Mouse (Mus musculus): ENCODE data around the gene Prr36. TPM values are rescaled to one million over a fixed set of nuclear protein-coding genes. Genes with fewer than 3 reads are reported as not detected.

Gene Prr36
- polyA plus RNA-seq, 1 experiment from 2014 or later: 0.86 TPM

DNA sequence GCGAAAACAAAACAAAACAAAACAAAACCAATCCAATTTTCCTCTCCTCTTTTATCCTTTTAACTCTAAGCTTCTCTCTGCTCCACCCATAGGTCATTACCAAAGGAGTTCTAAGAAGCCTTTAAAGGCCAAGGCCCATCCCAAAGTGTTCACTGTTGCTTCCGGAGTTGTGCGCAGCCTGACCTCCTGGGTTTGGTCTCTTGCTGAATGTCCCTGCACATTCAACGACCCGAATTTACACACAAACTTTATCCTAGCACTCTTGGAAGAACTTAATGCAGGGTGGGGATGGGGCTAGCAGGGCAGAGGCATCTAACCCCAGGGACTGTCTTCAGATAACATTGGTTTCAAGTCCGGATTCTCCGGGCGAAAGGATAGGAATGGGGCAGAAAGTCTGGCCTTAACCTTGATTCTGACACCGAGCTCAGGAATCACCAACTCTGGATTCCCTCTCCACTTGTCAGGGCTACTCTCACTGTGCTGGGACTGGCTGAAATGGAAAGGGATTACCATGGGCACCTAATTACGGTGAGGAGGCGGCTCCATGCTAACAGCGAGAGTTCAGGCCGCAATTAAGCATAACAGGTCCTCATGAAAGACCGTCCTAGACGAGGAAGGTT, 20.7 kb upstream of the Prr36 start:
- ATAC-seq (ENCODE audit: insufficient number of reproducible peaks, low FRiP score, low TSS enrichment, low read depth): 0 out of 2 replicates have a peak, but pooled peaks have one; percentile 0
- Histone ChIP-seq H3K4me2 (peak overlapping the region; percentile 64), H3K9me3 (no peaks in the 10 kb centered on the region), H3K36me3 (peaks cover 15% of the 10 kb centered on the region), H3K4me1 (peaks cover 27% of the 10 kb centered on the region), H3K4me3 (peak overlapping the region; percentile 78), H3K9ac (peak overlapping the region; percentile 67), H3K27me3 (no peaks in the 10 kb centered on the region), H3K27ac (peak overlapping the region; percentile 96)
- 21% methylated on average over 15 of the region's 15 CpGs for WGBS

DNA sequence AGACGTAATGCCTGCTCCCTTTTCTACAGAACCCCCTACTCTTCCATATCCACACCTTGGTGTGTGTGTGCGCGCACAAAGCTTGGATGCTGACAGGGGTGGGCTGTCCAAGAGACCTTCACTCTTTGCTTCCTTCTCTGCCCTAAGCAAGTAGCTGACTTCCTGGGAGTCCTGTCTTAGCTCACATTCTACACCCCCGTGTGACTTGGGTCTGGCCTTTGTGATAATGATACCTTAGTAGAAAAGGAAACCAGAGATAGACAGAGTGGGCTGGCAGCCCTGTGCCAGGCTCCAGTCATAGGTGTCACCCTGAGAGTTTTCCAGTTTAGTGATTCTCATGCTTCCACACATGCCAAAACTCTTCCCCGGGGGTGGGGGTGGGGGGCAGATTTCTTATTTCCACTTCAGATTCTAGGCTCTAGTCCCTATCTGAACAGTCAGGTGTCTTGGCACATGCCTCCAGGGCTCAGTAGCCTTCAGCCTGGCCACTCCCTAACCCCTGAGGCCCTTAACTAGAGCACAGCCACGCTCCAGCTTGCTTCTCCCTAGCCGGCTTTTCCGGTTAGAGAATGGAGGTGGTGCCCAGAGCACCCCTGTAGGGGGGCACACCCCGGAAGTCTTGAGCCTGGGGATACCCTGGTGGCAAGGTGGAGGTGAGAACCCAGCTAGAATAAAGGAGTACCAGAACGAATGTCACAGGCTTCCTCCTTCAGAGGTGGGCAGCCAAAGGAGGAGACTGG, 13.5 kb upstream of the Prr36 start:
- no peak for ATAC-seq (ENCODE audit: insufficient number of reproducible peaks, low FRiP score, low TSS enrichment, low read depth)

DNA sequence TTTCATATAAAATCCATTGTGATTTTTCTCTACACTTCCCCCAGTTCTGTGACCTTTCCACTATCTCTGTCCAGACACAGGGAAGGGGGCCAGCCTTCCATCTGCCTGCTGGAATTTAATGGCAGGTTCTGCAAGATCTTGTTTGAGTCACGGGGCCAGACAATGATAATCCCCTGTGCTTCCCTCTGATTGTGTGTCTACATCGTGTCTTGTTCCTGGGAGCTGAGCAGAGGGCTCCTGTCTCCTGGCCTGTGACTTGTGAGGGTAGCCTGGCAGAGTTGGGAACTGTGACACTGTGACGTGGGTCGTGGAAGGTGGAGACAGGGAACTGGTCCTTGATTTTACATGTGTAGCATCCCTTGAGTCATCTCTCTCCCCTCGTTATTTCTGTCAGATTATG, 12.5 kb upstream of the Prr36 start:
- Histone ChIP-seq H3K27me3 (peaks cover 26% of the 10 kb centered on the region), H3K4me1 (peaks cover 10% of the 10 kb centered on the region), H3K9ac (no peak overlapping the region), H3K9me3 (no peaks in the 10 kb centered on the region), H3K4me2 (no peak overlapping the region), H3K36me3 (no peaks in the 10 kb centered on the region), H3K4me3 (no peak overlapping the region), H3K27ac (no peak overlapping the region)
- 63% methylated on average over 5 of the region's 5 CpGs for WGBS
- no peak for ATAC-seq (ENCODE audit: insufficient number of reproducible peaks, low FRiP score, low TSS enrichment, low read depth)

More for the DNA sequence above, 13.5 kb upstream of the Prr36 start:
- H3K9me3 ChIP-seq: no peaks in the 10 kb centered on the region
- H3K4me1 ChIP-seq: peaks cover 10% of the 10 kb centered on the region
- no peak overlapping the region for H3K27ac ChIP-seq
- H3K36me3 ChIP-seq: no peaks in the 10 kb centered on the region
- H3K27me3 ChIP-seq: peaks cover 24% of the 10 kb centered on the region
- no peak overlapping the region for H3K4me3 ChIP-seq
- H3K9ac ChIP-seq: no peak overlapping the region
- WGBS: 43% methylated on average over 10 of the region's 10 CpGs
- H3K4me2 ChIP-seq: no peak overlapping the region

GRCm38 (mm10) chr8:4227919-4228318, 10.7 kb upstream of the Prr36 start:
- peaks cover 10% of the 10 kb centered on the region for H3K4me1 ChIP-seq
- H3K4me2 ChIP-seq: no peak overlapping the region
- peaks cover 26% of the 10 kb centered on the region for H3K27me3 ChIP-seq
- no peak overlapping the region for H3K27ac ChIP-seq
- no peaks in the 10 kb centered on the region for H3K36me3 ChIP-seq
- 90% methylated on average over 4 of the region's 4 CpGs for WGBS
- no peak overlapping the region for H3K4me3 ChIP-seq
- no peak for ATAC-seq (ENCODE audit: insufficient number of reproducible peaks, low FRiP score, low TSS enrichment, low read depth)
- no peaks in the 10 kb centered on the region for H3K9me3 ChIP-seq
- H3K9ac ChIP-seq: no peak overlapping the region

DNA sequence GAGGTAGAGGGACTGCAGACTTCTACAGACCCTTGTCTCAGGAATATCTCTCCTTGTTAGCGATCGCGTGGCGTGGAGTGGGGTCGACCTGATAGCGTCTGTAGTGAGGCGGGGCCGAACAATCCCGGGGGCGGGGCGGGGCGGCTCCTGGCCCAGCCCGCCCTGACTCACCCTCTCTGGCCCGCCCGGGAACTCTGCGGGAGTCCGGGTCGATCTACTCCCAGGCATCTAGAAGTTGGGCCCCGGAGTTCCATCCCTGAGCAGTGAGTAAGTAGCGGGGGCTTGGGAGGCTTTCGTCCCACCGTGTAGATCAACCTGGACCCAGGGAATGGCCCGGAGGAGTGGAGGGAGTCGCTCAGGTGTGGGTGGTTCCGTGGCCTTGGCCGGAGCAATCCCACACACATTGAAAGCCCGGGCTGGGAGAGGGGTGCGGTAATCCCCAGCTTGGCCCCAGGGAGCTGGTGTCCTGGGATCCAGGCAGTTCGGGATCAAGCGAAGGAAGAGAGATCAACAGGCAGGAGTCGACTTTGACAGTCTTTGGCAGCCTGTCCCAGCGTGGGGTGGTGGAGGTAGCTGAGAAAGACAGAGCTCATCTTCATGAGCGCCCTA, 9.6 kb upstream of the Prr36 start, which contains the start of gene Lrrc8e:
Lrrc8e (plus strand) TSS at position 89 of the 609 bp plus-strand sequence.
- no peak for ATAC-seq (ENCODE audit: insufficient number of reproducible peaks, low FRiP score, low TSS enrichment, low read depth)
- WGBS: 4% methylated on average over 33 of the region's 33 CpGs

GRCm38 (mm10) chr8:4226323-4226722, 9.1 kb upstream of the Prr36 start:
- peaks cover 10% of the 10 kb centered on the region for H3K4me1 ChIP-seq
- ATAC-seq (ENCODE audit: insufficient number of reproducible peaks, low FRiP score, low TSS enrichment, low read depth): no peak
- no peaks in the 10 kb centered on the region for H3K36me3 ChIP-seq
- H3K9ac ChIP-seq: no peak overlapping the region
- peak overlapping the region; percentile 32 for H3K4me3 ChIP-seq
- no peaks in the 10 kb centered on the region for H3K9me3 ChIP-seq
- H3K4me2 ChIP-seq: peak overlapping the region; percentile 37
- peaks cover 26% of the 10 kb centered on the region for H3K27me3 ChIP-seq
- H3K27ac ChIP-seq: no peak overlapping the region
- 22% methylated on average over 4 of the region's 4 CpGs for WGBS

More for the DNA sequence above, 9.6 kb upstream of the Prr36 start, which contains the start of gene Lrrc8e:
- no peak within 1 kb of the TSS for H3K9ac ChIP-seq
- H3K36me3 ChIP-seq: no peaks in the 10 kb centered on the region
- no peaks in the 10 kb centered on the region for H3K9me3 ChIP-seq
- H3K4me2 ChIP-seq: peak within 1 kb of the TSS; percentile 37
- no peak within 1 kb of the TSS for H3K27ac ChIP-seq
- H3K27me3 ChIP-seq: peaks cover 26% of the 10 kb centered on the region
- peaks cover 10% of the 10 kb centered on the region for H3K4me1 ChIP-seq
- H3K4me3 ChIP-seq: peak within 1 kb of the TSS; percentile 32

DNA sequence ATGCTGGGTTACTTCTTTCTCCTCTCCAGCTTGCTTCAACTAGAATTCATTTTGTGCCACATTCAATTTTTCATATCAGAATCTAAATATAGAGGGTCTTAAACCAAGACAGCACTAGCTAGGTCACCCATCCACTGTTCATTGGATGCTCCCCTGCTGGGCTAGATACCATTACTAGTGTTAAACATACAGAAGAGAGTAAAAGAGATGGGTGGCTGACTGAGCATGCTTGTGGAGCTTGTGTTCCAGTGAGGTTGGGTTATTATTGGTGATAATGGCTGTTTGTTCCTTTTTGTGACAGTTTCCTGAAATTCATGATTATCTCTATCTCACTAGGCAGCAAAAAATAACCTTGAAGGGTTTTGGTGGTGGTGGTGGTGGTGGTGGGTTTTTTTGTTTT, 4.8 kb upstream of the Prr36 start:
- H3K4me2 ChIP-seq: no peak overlapping the region
- no peaks in the 10 kb centered on the region for H3K36me3 ChIP-seq
- H3K27ac ChIP-seq: no peak overlapping the region
- H3K9ac ChIP-seq: no peak overlapping the region
- no peaks in the 10 kb centered on the region for H3K9me3 ChIP-seq
- no peak for ATAC-seq (ENCODE audit: insufficient number of reproducible peaks, low FRiP score, low TSS enrichment, low read depth)
- peaks cover 12% of the 10 kb centered on the region for H3K4me1 ChIP-seq
- no peak overlapping the region for H3K4me3 ChIP-seq
- H3K27me3 ChIP-seq: peaks cover 31% of the 10 kb centered on the region

DNA sequence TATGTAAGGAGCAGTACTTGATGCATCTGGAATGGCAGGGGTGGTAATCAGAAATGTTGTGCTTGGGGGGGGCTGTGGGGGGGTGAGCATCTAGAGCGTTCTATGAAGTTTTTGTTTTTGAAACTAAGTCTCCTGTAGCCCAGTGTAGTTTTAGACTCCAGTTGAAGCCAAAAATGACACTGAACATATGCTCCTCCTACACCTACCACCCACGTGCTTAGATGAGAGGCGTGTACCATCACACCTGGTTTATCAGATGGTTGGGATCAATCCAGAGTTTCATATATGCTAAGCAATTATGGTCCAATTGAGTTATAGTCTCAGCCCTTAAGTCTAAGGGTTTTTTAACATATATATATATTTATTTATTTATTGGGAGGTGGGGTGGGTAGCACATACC, 2.4 kb upstream of the Prr36 start:
- Histone ChIP-seq H3K9ac (no peak overlapping the region), H3K4me2 (no peak overlapping the region), H3K36me3 (no peaks in the 10 kb centered on the region), H3K9me3 (no peaks in the 10 kb centered on the region), H3K27me3 (peaks cover 41% of the 10 kb centered on the region), H3K4me3 (no peak overlapping the region), H3K4me1 (peaks cover 16% of the 10 kb centered on the region), H3K27ac (no peak overlapping the region)
- 82% methylated on average over 3 of the region's 3 CpGs for WGBS
- no peak for ATAC-seq (ENCODE audit: insufficient number of reproducible peaks, low FRiP score, low TSS enrichment, low read depth)

DNA sequence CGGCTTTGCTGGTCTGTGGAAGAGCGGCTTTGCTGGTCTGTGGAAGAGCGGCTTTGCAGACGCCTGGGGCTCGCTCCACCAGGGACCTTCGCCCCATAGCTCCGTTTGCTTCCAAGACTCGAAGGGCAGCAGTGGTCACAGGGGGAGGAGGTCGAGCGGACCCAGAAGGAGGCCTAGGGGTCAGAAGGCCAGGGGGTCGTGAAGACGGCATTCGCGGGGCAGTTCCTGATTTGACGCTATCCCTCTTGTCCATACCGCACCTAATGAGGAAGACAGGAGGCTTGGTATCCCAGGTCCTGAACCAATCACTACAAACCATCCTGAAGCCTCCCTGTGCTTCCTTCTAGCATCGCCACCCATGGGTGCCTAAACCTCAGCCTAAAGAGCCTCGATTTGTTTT, 963 bp downstream of the Prr36 start:
- Histone ChIP-seq H3K27ac (no peak overlapping the region), H3K9me3 (no peaks in the 10 kb centered on the region), H3K36me3 (no peaks in the 10 kb centered on the region), H3K4me1 (peaks cover 36% of the 10 kb centered on the region), H3K4me2 (peak overlapping the region; percentile 88; the same call in 1 of the 2 replicates), H3K27me3 (peaks cover 46% of the 10 kb centered on the region), H3K9ac (no peak overlapping the region), H3K4me3 (peak overlapping the region; percentile 43)
- ATAC-seq (ENCODE audit: insufficient number of reproducible peaks, low FRiP score, low TSS enrichment, low read depth): no peak
- WGBS: 8% methylated on average over 18 of the region's 18 CpGs

- 8% methylated on average over 33 of the region's 33 CpGs for WGBS
- H3K4me2 ChIP-seq: peak overlapping the region; percentile 94
- H3K36me3 ChIP-seq: peaks cover 10% of the 10 kb centered on the region
- H3K4me3 ChIP-seq: peak overlapping the region; percentile 44
- peaks cover 36% of the 10 kb centered on the region for H3K4me1 ChIP-seq
- H3K27me3 ChIP-seq: peaks cover 49% of the 10 kb centered on the region
- H3K27ac ChIP-seq: peak overlapping the region; percentile 22; the same call in 1 of the 2 replicates
- peak overlapping the region; percentile 23; the same call in 1 of the 2 replicates for H3K9ac ChIP-seq
- 0 out of 2 replicates have a peak, but pooled peaks have one; percentile 53 for ATAC-seq (ENCODE audit: insufficient number of reproducible peaks, low FRiP score, low TSS enrichment, low read depth)
- H3K9me3 ChIP-seq: no peaks in the 10 kb centered on the region
Observed at GRCm38 (mm10) chr8:4214006-4214980, 3.0 kb downstream of the Prr36 start.
